In genomic region chrX:146231866-146232590, GRCm38 (mm10) we compare ENCODE assay signal across 1 mouse cellular context.
TF ChIP-seq lines count a peak whose summit lies in the region.

No protein-coding gene starts in this region.

TF ChIP-seq in MEL, 35 proteins besides CTCF, POLR2A, EP300 and RAD21 (continued from another document):
- peak; percentile 100 for TF ChIP-seq ZNF384 (IDR thresholded peaks at IDR 0.05; ENCODE audit: low read depth, low read length)
- no peak for TF ChIP-seq USF1 (IDR thresholded peaks at IDR 0.05; ENCODE audit: low read depth, low read length)
- TF ChIP-seq MAFK (IDR thresholded peaks at IDR 0.05; ENCODE audit: borderline replicate concordance, low read depth, low read length) = peak; percentile 85
- TF ChIP-seq TCF12 (IDR thresholded peaks at IDR 0.05; ENCODE audit: low read depth, low read length) = peak; percentile 100
- TF ChIP-seq BHLHE40 (IDR thresholded peaks at IDR 0.05; ENCODE audit: borderline replicate concordance, low read depth, low read length) = peak; percentile 74; the same call in 1 of the 2 replicates
- no peak for TF ChIP-seq TBP (IDR thresholded peaks at IDR 0.05; ENCODE audit: low read depth, low read length)
- peak; percentile 99 for TF ChIP-seq MYB (IDR thresholded peaks at IDR 0.05; ENCODE audit: low read depth, low read length)
- TF ChIP-seq MEF2A (IDR thresholded peaks at IDR 0.05; ENCODE audit: extremely low read depth, insufficient replicate concordance, low read depth, low read length, poor library complexity, severe bottlenecking) = peak; percentile 76; the same call in 1 of the 2 replicates
- TF ChIP-seq NELFE (IDR thresholded peaks at IDR 0.05; ENCODE audit: low read depth, low read length) = 0 out of 2 replicates have a peak, but pooled peaks have one; percentile 7
- peak; percentile 62; the same call in 1 of the 2 replicates for TF ChIP-seq E2F4 (IDR thresholded peaks at IDR 0.05; ENCODE audit: borderline replicate concordance, low read depth, low read length)
- TF ChIP-seq SIN3A (IDR thresholded peaks at IDR 0.05; ENCODE audit: low read length) = peak; percentile 98
- no peak for TF ChIP-seq MXI1 (IDR thresholded peaks at IDR 0.05; ENCODE audit: low read depth, low read length)
- no peak for TF ChIP-seq CHD1 (IDR thresholded peaks at IDR 0.05; ENCODE audit: low read depth, low read length)
- 0 out of 2 replicates have a peak, but pooled peaks have one; percentile 22 for TF ChIP-seq ZKSCAN1 (IDR thresholded peaks at IDR 0.05; ENCODE audit: low read depth, low read length)
